Mouse (Mus musculus) MEL-GATA-1-ER (cell line): ENCODE results near the gene Gm21964.

Source experiments
- DNase-seq: peaks from one replicate; pipeline ENCODE4 v3.0.0-alpha.2; 2012; ENCODE audit warnings: low read depth; ENCODE audit errors: extremely low read depth

Gene Gm21964

GRCm38 (mm10) chr8:110100907-110101306, at the start of gene Gm21964:
Gene Gm21964 (plus strand): TSS chr8:110101207.
- DNase-seq = no peak

GRCm38 (mm10) chr8:110051208-110051607, 49.8 kb upstream of the Gm21964 start:
- no peak for DNase-seq

- no peak for DNase-seq
These were observed 42.8 kb upstream of the Gm21964 start for GRCm38 (mm10) chr8:110058207-110058606.

GRCm38 (mm10) chr8:110064161-110064560, 36.8 kb upstream of the Gm21964 start:
- DNase-seq = no peak

GRCm38 (mm10) chr8:110064606-110065365, 36.2 kb upstream of the Gm21964 start:
- no peak for DNase-seq

GRCm38 (mm10) chr8:110065676-110066075, 35.3 kb upstream of the Gm21964 start:
- DNase-seq = no peak

DNA sequence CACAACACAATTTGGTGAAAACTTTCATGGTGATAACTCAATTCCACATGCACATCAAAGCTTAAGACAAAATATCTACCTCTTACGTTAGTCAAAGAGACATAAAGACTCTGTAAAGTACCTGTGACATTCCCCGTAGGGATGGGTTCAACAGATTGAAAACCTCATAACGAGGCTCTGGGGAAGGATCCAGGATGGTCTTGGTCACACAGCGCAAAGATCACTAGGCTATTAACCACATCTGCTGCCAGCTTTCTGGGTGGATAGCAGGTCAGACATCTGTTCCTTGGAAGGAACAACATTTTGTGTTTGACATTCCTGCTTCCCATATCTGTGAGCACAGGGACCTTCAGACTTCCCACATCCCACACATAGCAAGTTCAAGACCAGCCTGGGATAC, 31.3 kb upstream of the Gm21964 start:
- no peak for DNase-seq

- DNase-seq = no peak
These were observed 29.4 kb upstream of the Gm21964 start for GRCm38 (mm10) chr8:110071600-110071999.

- no peak for DNase-seq
These were observed 26.5 kb upstream of the Gm21964 start for GRCm38 (mm10) chr8:110074496-110074895.

DNA sequence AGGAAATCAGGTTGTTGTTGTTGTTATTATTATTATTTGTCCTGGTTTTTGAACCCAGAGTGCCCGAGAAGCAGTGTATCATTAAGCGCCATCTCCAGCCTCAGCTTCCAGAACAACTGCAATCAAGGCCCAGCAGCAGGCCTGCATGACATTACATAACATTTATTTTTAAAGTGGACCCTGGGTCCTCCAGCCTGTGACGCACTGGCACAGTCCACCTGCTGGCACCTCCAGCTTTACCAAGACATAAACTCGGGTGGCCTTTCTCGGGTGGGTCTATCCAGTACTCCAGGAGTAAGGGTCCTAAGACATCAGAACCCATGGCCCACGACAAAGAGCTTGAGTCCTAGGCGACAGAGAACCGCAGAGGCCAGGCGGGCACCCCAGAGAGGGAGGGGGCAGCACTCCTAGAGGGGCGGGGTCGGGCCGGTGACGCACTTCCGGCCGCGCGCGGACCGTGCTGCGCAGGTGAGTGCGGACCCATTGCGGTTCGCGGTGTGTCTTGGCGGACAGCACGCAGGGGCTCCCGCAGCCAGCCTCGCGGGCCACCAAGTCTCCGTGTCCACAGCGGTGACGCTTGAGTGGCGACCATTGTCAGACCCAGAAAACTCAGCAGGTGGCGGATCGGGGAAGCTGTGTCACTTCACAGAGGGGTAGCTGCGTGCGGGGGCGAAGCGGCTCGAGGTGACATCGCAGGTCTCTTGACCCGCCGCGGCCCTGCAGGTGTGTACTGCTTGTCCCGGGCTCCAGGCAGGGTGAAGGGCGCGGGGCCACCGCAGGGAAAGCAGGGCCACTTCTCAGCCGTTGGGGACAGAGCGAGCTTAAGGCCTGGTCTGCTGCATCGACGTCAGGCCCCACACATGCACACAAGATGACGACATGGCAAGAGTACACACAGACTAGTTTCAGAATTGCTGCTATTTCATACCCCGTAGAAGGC, 21.5 kb upstream of the Gm21964 start, which contains the start of gene Zfp612:
Gene Zfp612, plus strand, starts transcription at position 465 of the 940 bp plus-strand sequence.
- DNase-seq = no peak

- no peak for DNase-seq
These were observed 18.4 kb upstream of the Gm21964 start for GRCm38 (mm10) chr8:110082416-110083105.

DNA sequence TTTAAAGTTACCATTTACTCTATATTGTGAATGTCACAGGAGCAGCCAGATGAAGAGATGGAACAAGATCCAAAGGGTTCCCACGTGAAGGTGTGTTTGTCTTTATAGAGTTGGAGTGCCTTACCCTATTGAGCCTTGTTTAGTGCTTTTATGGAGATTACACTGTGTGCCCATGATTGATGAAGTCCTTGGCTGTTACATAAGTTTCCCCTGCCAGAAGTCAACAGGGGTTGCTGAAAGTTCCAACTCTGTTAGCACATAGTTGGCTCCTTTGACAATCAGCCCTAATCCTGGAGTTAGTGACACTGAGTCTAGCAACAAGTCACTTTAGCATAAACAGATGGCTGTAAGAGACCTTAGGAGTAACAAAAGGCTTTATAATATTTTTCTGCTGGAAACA, 9.1 kb upstream of the Gm21964 start:
- no peak for DNase-seq

GRCm38 (mm10) chr8:110101676-110102075, 669 bp downstream of the Gm21964 start:
- DNase-seq = no peak

DNA sequence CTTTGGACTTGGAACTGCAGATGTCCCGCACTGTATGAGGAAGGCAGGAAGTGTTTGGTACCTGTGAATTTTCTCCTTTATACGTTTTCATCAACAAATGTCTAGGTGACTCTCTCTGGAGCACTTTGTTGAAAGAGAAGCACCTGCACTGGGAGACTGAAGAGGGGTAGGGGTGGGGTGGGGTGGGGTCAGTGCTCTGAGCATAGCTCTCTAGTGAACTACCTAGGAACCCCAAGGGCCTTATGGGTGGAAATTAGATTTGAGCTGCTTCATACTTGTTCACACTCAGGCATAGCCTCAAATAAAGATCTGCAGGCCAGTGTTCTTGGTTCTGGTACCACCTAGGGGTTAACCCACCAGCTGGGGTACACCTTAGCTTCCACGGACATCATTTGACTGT, 1.6 kb downstream of the Gm21964 start, which contains the start of gene Gm17720:
Gene Gm17720, minus strand, starts transcription at position 101 of the 400 bp plus-strand sequence.
- DNase-seq = no peak

- DNase-seq = no peak
These were observed 18.7 kb downstream of the Gm21964 start for GRCm38 (mm10) chr8:110119715-110120114.

DNA sequence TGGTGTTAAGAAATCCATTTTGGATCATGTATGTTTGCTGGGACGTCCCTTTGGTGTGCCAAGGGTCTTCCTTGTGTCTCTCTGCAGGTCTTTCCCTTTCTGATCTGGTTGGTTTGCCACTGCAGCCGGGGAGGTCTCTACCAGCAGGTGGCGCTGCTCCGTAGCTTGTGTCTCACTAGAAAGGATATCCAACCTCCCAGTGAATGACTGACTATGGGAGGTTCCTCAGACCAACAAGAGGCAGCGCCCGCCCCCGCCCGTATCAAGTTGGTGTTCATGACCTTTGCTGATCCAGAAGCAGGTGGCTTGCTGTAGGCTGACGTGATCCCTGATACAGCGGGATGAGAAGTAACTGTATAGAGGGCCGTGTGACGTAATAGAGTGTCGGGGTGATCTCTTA, 29.5 kb downstream of the Gm21964 start:
- no peak for DNase-seq

- no peak for DNase-seq
These were observed 33.2 kb downstream of the Gm21964 start for GRCm38 (mm10) chr8:110134236-110134635.

DNA sequence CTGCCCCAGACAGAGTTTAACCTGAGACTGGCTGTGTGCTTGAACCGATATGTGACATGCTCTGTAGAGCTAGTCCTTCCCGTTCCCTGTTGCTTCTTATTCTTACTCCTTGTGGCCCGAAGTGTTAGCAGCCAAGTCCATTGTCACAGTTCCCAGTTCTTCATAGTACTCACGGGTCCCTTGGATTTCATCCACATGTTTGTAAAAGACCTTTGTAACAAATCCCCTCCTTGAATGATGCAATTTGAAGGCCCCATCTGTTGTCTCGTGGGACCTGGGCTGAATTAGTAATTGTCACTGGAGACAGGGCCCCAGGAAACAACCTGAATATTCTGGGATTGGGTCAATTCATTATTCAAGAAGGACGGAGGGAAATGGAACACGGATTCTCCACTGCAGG, 34.5 kb downstream of the Gm21964 start:
- DNase-seq = no peak

DNA sequence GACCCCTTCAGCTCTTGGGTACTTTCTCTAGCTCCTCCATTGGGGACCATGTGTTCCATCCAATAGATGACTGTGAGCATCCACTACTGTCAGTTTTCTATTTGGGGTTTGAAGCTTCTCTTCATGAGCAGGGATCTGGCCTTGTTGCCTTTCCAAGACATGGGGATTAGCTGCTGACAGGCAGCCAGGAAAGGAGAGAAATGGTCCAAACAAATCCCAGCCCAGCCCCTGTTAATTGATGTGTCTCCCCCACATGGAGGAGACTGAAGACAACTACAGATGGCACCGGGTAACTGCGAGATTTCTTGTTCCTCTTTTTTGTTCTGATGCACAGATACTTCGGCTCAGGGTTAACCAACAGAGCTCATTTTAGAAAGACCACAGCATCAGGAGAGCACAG, 39.1 kb downstream of the Gm21964 start:
- no peak for DNase-seq

GRCm38 (mm10) chr8:110140770-110141169, 39.8 kb downstream of the Gm21964 start:
- no peak for DNase-seq

DNA sequence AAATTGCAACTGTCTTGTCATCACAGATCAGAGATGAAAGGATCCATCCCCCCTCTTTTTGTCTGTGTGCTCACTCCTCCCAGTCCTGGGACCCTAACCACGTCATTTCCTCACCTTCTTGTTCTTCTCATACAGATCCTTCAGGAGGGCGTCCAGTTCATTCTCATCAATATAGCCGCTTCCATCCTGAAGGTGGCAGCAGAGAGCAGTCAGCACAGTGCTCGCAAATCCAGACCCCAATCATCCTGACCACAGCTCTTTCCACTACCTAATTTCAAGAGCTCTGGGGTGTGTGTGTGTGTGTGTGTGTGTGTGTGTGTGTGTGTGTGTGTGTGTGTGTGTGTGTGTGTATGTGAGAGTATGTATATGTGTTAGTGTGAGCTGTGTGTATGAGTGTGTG, 44.5 kb downstream of the Gm21964 start:
- peak; percentile 13 for DNase-seq

GRCm38 (mm10) chr8:110152951-110153350, 51.9 kb downstream of the Gm21964 start:
- no peak for DNase-seq
